Mouse (Mus musculus): Measurements from ENCODE around the gene Bsn. TPM values are rescaled to one million over a fixed set of nuclear protein-coding genes. Genes with fewer than 3 reads are reported as not detected.

Bsn gene
- total RNA-seq, 2 experiments from 2014 or later = 3.2 to 4.3 TPM

DNA sequence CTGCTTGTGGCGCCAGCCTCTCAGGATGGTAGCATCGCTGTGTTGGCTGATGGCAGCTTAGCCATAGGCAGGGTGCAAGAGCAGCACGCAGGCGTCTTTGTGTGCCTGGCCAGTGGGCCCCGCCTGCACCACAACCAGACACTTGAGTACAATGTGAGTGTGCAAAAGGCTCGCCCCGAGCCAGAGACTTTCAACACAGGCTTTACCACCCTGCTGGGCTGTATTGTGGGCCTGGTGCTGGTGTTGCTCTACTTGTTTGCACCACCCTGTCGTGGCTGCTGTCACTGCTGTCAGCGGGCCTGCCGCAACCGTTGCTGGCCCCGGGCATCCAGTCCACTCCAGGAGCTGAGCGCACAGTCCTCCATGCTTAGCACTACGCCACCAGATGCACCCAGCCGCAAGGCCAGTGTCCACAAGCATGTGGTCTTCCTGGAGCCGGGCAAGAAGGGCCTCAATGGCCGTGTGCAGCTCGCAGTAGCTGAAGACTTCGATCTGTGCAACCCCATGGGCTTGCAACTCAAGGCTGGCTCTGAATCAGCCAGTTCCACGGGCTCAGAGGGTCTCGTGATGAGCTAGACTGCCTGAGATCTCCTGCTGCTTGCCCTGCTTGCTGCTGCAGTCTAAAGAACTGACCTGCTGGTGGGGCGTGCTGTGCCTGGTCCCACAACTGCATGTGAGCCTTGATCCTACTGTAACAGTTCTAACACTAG lies 135.7 kb downstream of the Bsn start:
- no peak for DNase-seq

DNA sequence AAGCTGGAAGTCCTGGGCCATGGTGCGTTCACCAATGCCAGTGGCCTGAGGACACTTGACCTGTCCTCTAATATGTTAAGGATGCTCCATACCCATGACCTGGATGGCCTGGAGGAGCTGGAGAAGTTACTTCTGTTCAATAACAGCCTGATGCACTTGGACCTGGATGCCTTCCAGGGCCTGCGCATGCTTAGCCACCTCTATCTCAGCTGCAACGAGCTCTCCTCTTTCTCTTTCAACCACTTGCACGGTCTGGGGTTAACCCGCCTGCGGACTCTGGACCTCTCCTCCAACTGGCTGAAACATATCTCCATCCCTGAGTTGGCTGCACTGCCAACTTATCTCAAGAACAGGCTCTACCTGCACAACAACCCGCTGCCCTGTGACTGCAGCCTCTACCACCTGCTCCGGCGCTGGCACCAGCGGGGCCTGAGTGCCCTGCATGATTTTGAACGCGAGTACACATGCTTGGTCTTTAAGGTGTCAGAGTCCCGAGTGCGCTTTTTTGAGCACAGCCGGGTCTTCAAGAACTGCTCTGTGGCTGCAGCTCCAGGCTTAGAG lies 136.4 kb downstream of the Bsn start:
- DNase-seq = no peak

DNA sequence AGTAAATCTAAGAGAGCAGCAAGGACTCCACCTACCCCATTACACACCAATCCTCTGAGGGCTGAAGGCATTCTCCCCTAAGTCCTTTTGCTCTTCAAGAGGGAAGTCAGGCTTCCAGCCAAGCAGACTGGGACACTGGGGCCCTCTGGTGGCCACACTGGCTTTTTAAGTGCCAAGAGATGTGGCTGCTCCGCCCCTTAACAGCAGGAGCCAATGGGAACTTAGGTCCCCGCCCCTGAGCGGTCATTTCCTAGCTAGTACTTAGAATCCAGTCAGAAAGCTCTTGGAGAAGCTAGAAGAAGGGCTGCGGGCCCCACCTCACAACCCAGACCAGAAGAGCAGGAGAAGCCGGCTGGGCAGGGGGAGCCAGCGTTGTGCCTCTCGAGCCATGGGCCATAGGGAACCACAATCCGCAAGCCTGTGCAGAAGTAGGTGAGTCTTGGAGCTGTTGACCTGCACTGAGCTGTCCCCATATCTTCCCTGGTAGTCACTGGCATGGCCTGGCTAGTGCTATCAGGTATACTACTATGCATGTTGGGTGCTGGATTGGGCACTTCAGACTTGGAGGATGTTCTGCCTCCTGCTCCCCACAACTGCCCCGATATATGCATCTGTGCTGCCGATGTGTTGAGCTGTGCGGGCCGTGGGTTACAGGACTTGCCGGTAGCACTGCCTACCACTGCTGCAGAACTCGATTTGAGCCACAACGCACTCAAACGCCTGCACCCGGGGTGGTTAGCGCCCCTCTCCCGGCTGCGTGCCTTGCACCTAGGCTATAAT lies 137.1 kb downstream of the Bsn start, which contains the start of gene Amigo3:
TSS of gene Amigo3 (plus strand) at position 275 of the 780 bp plus-strand sequence.
- DNase-seq = peak; percentile 96

DNA sequence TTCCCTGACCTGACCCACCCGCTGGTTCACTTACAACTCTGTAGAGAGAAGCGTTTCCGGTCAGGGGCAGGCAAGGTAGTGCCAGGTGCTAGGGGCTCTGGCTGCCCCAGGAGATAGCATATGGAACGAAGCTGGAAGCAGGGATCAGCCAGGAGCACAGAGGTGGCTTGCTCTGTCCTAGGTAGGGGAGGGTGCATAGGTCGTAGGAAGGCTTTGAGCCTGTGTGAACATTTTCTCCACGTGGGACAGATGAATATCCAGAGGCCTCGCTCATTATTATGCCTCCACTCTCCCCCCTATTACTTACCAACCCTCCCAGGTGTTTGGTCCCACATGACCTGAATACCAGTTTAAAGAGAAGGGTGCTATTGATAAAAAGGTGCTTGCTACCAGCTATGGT lies 137.8 kb downstream of the Bsn start:
- DNase-seq = no peak

DNA sequence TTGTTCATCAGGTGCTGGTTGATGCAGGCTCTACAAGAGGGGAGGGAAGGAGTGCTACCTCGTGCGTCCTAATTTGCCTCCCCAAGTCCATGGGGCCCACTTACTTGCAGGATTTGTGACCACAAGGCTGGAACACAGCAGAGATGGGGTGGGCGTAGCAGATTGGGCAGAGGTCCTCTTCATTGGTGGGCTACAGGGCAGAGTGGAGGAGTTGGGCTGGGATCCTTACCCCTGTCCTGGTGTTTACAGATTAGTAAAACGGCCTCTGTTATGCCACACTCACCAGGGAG lies 138.3 kb downstream of the Bsn start:
- no peak for DNase-seq

DNA sequence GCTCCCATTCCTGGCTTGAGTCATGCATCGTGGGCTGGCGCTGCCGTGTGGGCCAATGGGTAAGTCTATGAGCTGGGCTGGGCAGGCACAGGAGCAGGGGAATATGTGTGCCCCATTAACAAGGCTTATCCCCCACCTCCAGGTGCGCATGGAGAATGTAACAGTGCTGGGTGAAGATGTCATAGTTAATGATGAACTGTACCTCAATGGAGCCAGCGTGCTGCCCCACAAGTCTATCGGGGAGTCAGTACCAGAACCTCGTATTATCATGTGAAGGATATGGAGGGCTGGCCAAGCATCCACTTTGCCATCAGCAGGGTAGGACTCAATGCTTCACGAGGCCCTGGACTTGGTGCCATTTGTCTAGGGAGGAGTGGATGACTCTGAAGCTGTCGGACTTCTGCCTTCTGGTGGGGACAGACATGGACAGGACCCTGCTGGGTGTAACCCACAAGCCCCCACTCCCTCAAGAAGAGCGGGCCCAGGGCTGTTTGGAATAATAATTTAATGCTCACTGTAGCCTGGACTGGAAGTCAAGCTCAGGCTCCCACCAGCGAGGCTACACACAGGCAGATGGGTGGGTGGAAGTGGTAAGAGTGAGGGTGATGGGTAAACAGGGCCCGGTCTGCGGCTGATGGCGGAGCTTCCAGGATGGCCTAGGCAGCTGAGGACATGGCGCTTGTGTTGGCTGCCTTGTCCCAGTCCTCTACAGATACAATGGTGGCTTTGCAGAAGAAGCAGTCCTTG lies 138.8 kb downstream of the Bsn start:
- DNase-seq = no peak

DNA sequence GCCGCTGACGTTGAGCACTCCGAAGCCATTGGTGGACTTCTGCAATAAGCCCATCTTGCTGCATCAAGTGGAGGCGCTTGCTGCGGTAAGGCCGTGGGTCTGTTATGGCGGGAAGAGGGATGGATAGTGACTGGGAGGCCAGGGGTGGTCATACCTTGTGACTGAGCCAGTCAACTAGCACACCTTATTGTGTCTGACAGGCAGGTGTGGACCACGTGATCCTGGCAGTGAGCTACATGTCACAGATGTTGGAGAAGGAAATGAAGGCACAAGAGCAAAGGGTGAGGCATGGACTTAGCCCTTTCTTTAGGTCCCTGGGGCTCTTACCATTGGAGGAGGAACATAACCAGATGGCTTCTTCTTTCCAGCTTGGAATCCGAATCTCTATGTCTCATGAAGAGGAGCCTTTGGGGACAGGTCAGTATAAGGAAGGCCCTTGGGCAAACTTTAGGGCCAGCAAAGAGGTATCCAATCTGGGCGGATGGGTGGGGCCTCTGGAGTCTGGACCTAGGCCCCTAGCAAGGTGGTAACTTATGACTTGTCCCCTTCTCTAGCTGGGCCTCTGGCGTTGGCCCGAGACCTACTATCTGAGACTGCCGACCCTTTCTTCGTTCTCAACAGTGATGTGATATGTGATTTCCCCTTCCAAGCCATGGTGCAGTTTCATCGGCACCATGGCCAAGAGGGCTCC lies 140.5 kb downstream of the Bsn start:
- DNase-seq = no peak

DNA sequence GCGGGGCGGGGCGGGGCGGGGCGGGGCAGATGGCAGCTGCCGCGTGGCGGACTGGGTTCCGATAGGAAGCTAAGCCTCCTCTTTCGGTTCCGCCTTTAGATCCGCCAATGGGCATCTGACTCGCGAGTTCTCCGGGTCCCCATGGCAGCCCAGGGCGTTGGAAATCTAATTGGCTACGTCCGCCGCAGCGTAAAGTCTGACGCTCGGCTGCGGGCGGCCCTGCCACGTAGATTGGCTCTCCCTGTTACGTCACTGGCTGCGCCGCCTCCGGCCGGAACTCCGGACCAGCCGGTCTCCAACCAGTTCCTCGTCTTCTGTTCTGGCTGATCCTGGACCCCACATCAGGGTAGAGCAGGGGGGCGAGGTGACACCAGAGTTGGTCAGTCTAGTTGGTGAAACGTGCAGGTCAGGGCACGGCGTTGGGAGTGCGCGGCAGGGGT lies 141.1 kb downstream of the Bsn start, which contains the start of gene Gmppb:
TSS of gene Gmppb (plus strand) at position 227 of the 440 bp plus-strand sequence.
- peak; percentile 97 to 98 for DNase-seq

DNA sequence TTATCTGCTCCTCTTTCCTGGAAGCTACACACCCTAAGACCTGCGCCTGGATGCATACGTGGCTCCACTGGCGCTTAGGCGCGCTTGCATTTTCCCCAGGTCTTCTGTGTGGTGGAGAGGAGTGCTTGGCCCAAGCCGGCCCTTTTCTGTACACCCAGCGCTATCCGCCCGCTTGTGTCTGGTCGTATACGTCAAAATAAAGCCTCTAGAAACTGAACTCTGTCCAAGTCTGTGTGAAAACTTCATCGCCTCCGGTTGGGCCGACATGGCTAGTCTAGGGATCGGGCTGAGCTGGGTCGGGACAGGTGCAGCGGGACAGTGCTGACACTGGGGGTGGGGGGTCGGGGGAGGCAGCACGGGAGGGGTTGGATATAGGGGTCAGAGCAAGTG lies 141.6 kb downstream of the Bsn start:
- no peak for DNase-seq

DNA sequence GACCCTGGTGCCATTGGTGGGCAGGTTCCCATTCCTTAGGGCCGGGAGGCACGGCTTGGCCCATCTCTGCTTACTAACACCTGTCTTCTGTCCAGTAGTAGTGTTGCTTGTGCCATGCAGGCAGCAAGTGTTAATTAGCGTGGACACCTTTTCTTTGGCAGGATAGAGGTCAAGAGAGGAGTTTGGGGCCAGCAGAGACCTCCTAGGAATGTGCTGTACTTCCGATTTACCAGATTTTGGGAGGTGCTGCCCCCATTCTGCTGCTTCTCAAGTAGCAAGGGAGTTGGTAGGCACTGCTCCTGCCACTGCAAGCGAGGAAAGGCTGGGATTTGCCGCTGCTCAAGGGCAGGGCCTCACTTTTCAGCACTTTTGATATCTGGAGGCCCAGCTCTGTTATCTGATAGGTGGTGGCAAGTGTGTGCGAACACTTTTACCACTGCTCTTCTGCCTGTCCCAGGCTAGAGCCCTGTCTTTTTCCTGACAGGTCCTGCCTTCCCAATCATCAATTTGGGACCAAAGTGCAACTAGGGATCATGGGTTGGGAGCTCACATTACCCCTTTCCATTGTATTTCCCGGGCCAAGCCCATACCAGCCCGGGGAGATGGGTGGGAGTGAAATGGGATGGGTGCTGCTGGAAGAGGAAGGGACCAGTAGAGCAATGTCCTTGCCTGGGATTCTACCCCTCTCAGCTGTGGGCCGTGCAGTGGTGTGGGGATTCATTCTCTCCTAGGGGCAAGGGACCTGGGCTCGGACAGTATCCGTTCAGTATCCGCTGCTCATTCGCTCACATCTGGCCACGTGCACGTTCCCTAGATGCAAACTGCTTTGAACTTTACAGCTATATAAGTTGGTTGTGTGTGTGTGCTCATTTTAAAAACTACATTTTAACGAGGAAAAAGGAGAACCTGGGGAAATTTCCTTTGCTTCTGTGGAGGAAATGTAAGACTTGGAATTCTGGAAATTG lies 142.3 kb downstream of the Bsn start:
- no peak for DNase-seq

DNA sequence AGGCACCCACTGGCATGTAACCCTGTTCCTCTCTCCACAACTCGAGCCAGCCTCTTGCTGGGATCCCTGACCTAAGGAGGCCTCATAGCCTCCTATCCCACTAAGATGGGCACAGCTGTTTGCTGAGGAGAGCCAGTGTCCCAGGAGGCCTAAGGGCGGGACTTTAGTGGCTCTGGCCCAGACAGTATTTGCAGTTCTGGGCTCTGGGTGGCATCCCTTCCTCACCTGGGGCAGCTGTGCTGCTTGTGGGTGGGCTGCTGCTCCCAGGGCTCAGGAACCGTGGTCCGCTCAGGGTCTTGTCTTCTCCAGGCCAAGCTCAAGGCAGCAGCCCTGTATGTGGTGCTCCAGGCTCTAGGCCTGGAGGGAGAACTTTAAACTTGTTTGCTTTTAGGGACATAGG lies 143.6 kb downstream of the Bsn start:
- DNase-seq = no peak

Small RNAs within 50 kb of the gene (microRNA-seq; reads per million reads assigned to microRNA genes)
- not detected for gene Gm47303
- gene Mir7088 = not detected

Other genes with a start within 250 kb of the Bsn start
- gene Traip, start 240.2 kb downstream of the Bsn start, total RNA-seq (2021) = 1 to 10 TPM; 2.0 to 3.0 TPM
- 10 to 100 TPM; 15.8 to 21.3 TPM for gene Uba7, start 214.9 kb downstream of the Bsn start, total RNA-seq (2021)
- gene Gm20661, start 207.3 kb downstream of the Bsn start, total RNA-seq (2021) = under 1 TPM; 0.33 to 0.40 TPM
- 1 to 10 TPM; 4.0 to 5.7 TPM for gene Inka1, start 204.5 kb downstream of the Bsn start, total RNA-seq (2021)
- 1 to 10 TPM in 1 of 2 experiments, under 1 TPM in 1; 0.26 to 2.1 TPM for gene Cdhr4, start 197.9 kb downstream of the Bsn start, total RNA-seq (2021)
- 1 to 10 TPM; 1.1 to 1.7 TPM for gene Gm20662, start 194.0 kb downstream of the Bsn start, total RNA-seq (2021)
- gene Ip6k1, start 187.9 kb downstream of the Bsn start, total RNA-seq (2021) = 100 to 1,000 TPM; 124 to 129 TPM
- 10 to 100 TPM; 27.0 to 28.5 TPM for gene Gmppb, start 141.1 kb downstream of the Bsn start, total RNA-seq (2021)
- 1 to 10 TPM; 4.5 to 4.7 TPM for gene Amigo3, start 137.2 kb downstream of the Bsn start, total RNA-seq (2021)
- gene Mst1, start 109.9 kb downstream of the Bsn start, total RNA-seq (2021) = under 1 TPM; 0.17 to 0.49 TPM
- gene Rnf123, start 107.0 kb downstream of the Bsn start, total RNA-seq (2021) = 10 to 100 TPM; 54.3 to 57.1 TPM
- gene Apeh, start 95.8 kb downstream of the Bsn start, total RNA-seq (2021) = 10 to 100 TPM; 72.7 to 88.0 TPM
- gene Dag1, start 73.6 kb upstream of the Bsn start, total RNA-seq (2021) = 100 to 1,000 TPM; 142 to 144 TPM
- 10 to 100 TPM; 17.1 TPM for gene Nicn1, start 100.0 kb upstream of the Bsn start, total RNA-seq (2021)
- gene Amt, start 106.5 kb upstream of the Bsn start, total RNA-seq (2021) = 1 to 10 TPM; 2.7 to 4.4 TPM
- 100 to 1,000 TPM; 363 to 383 TPM for gene Rhoa, start 115.7 kb upstream of the Bsn start, total RNA-seq (2021)
- 10 to 100 TPM; 38.8 to 48.3 TPM for gene Tcta, start 115.8 kb upstream of the Bsn start, total RNA-seq (2021)
- 100 to 1,000 TPM; 538 to 748 TPM for gene Gpx1, start 148.5 kb upstream of the Bsn start, total RNA-seq (2021)
- gene Usp4, start 157.5 kb upstream of the Bsn start, total RNA-seq (2021) = 100 to 1,000 TPM; 110 to 120 TPM
- 1 to 10 TPM in 1 of 2 experiments, under 1 TPM in 1; 0.93 to 1.3 TPM for gene 1700102P08Rik, start 202.4 kb upstream of the Bsn start, total RNA-seq (2021)
- not detected for gene Ccdc36, start 238.1 kb upstream of the Bsn start, total RNA-seq (2021)
- not detected for gene BC048562, start 246.1 kb upstream of the Bsn start, total RNA-seq (2021)